Mouse (Mus musculus) thymus, adult 2 months (tissue): Measurements from ENCODE around the gene Sv2c.
"Not testable (repeated sequence)": the region's sequence is repeated elsewhere in the genome, so short reads cannot be mapped to it uniquely, and the experiment has no call there.

Source experiments
- CTCF ChIP-seq: fragments of 200-500 bp; IDR thresholded peaks from 2 replicates; pipeline ENCODE4 v1.5.1; 2012; ENCODE audit warnings: mild to moderate bottlenecking, control low read depth, low read length, moderate library complexity, borderline replicate concordance; ENCODE audit not compliant: control insufficient read depth, poor library complexity, insufficient read depth; ENCODE audit errors: extremely low read depth
- POLR2A ChIP-seq: fragments of 200-500 bp; IDR thresholded peaks from 2 replicates; pipeline ENCODE4 v1.6.1; 2012; ENCODE audit warnings: mild to moderate bottlenecking, low read length, control low read depth, moderate library complexity; ENCODE audit not compliant: control insufficient read depth, poor library complexity, insufficient read depth; ENCODE audit errors: extremely low read depth

DNA sequence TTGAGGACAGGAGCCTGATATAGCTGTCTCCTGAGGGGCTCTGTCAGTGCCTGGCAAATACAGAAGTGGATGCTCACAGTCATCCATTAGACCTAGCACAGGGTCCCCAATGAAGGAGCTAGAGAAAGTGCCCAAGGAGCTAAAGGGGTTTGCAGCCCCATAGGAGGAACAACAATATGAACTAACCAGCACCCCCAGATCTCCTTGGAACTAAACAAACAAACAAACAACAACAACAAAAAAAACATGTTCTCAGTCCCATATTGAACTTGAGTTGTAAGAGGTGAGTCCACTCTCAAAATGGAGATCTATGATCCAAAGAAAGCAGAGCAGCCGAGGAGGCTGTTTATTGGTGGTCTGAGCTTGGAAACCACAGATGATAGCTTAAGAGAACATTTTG is 50.6 kb downstream of the Sv2c start, which contains the start of gene Gm17190:
- TF ChIP-seq POLR2A, CTCF: not testable (repeated sequence)
